Mouse (Mus musculus): Measurements from ENCODE around the gene Mpv17l2. TPM values are rescaled to one million over a fixed set of nuclear protein-coding genes. Genes with fewer than 3 reads are reported as not detected.
A peak's percentile ranks its signal among the peaks of the same experiment; 100 is the strongest.

Gene Mpv17l2
- polyA plus RNA-seq, 1 experiment: 17.7 TPM

GRCm38 (mm10) chr8:70743656-70744590 lies 16.8 kb downstream of the Mpv17l2 start:
- Histone ChIP-seq H3K4me3 (ENCODE audit: low read depth, low read length) (peak overlapping the region; percentile 58), H3K9me3 (replicated peaks; ENCODE audit: control insufficient read depth, insufficient read depth, low read length, poor library complexity, severe bottlenecking) (no peaks in the 10 kb centered on the region), H3K4me1 (ENCODE audit: control insufficient read depth, insufficient read depth, low read length) (no peaks in the 10 kb centered on the region), H3K27me3 (ENCODE audit: control insufficient read depth, insufficient read depth, low read length, poor library complexity, severe bottlenecking) (no peaks in the 10 kb centered on the region), H3K36me3 (ENCODE audit: control insufficient read depth, insufficient read depth, low read length, poor library complexity, severe bottlenecking) (no peaks in the 10 kb centered on the region), H3K9ac (ENCODE audit: low read depth, poor library complexity, severe bottlenecking) (peak overlapping the region; percentile 64), H3K27ac (ENCODE audit: insufficient read depth, low read length) (no peak overlapping the region)
- no peak for TF ChIP-seq POLR2A (IDR thresholded peaks at IDR 0.05; ENCODE audit: insufficient read depth, low read length)
- no peak for TF ChIP-seq CTCF (IDR thresholded peaks at IDR 0.05; ENCODE audit: low read depth, low read length)
- TF ChIP-seq EP300 (IDR thresholded peaks at IDR 0.05; ENCODE audit: insufficient read depth, low read depth, low read length): no peak

- H3K4me3 ChIP-seq (ENCODE audit: low read depth, low read length): peak overlapping the region; percentile 58
- no peak overlapping the region for H3K27ac ChIP-seq (ENCODE audit: insufficient read depth, low read length)
- TF ChIP-seq CTCF (IDR thresholded peaks at IDR 0.05; ENCODE audit: low read depth, low read length): no peak
- TF ChIP-seq POLR2A (IDR thresholded peaks at IDR 0.05; ENCODE audit: insufficient read depth, low read length): no peak
- TF ChIP-seq EP300 (IDR thresholded peaks at IDR 0.05; ENCODE audit: insufficient read depth, low read depth, low read length): no peak
- H3K9me3 ChIP-seq (replicated peaks; ENCODE audit: control insufficient read depth, insufficient read depth, low read length, poor library complexity, severe bottlenecking): no peaks in the 10 kb centered on the region
- H3K4me1 ChIP-seq (ENCODE audit: control insufficient read depth, insufficient read depth, low read length): no peaks in the 10 kb centered on the region
- H3K9ac ChIP-seq (ENCODE audit: low read depth, poor library complexity, severe bottlenecking): peak overlapping the region; percentile 64
- no peaks in the 10 kb centered on the region for H3K27me3 ChIP-seq (ENCODE audit: control insufficient read depth, insufficient read depth, low read length, poor library complexity, severe bottlenecking)
- H3K36me3 ChIP-seq (ENCODE audit: control insufficient read depth, insufficient read depth, low read length, poor library complexity, severe bottlenecking): no peaks in the 10 kb centered on the region
These were observed 17.6 kb downstream of the Mpv17l2 start for GRCm38 (mm10) chr8:70742981-70743655.

DNA sequence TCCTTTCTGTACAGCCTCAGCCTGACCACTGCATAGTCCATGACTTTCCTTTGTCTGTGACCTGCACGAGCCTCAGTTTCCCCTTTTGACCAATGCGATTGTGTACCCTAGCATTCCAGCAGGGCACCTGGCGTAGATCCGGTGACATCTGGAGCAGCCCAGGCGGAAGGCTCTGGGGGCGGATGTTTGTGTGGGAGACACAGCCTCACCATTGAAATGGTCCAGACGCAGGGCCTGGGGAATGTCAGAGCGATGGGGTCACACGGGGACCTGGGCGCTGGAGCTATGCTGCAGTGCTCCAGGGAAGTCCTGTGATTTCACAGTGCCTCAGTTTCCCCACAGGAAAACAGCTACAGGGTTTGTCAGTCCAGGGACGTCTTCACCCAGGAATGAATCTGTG lies 18.6 kb downstream of the Mpv17l2 start:
- H3K4me1 ChIP-seq (ENCODE audit: control insufficient read depth, insufficient read depth, low read length): no peaks in the 10 kb centered on the region

GRCm38 (mm10) chr8:70741661-70742060 lies 19.1 kb downstream of the Mpv17l2 start:
- H3K4me3 ChIP-seq (ENCODE audit: low read depth, low read length): no peak overlapping the region
- H3K27ac ChIP-seq (ENCODE audit: insufficient read depth, low read length): no peak overlapping the region
- no peaks in the 10 kb centered on the region for H3K4me1 ChIP-seq (ENCODE audit: control insufficient read depth, insufficient read depth, low read length)
- TF ChIP-seq EP300 (IDR thresholded peaks at IDR 0.05; ENCODE audit: insufficient read depth, low read depth, low read length): no peak
- no peak for TF ChIP-seq CTCF (IDR thresholded peaks at IDR 0.05; ENCODE audit: low read depth, low read length)
- TF ChIP-seq POLR2A (IDR thresholded peaks at IDR 0.05; ENCODE audit: insufficient read depth, low read length): no peak
- H3K9ac ChIP-seq (ENCODE audit: low read depth, poor library complexity, severe bottlenecking): no peak overlapping the region
- H3K27me3 ChIP-seq (ENCODE audit: control insufficient read depth, insufficient read depth, low read length, poor library complexity, severe bottlenecking): no peaks in the 10 kb centered on the region
- no peaks in the 10 kb centered on the region for H3K9me3 ChIP-seq (replicated peaks; ENCODE audit: control insufficient read depth, insufficient read depth, low read length, poor library complexity, severe bottlenecking)
- H3K36me3 ChIP-seq (ENCODE audit: control insufficient read depth, insufficient read depth, low read length, poor library complexity, severe bottlenecking): no peaks in the 10 kb centered on the region

More for the DNA sequence above, 18.6 kb downstream of the Mpv17l2 start:
- no peaks in the 10 kb centered on the region for H3K27me3 ChIP-seq (ENCODE audit: control insufficient read depth, insufficient read depth, low read length, poor library complexity, severe bottlenecking)
- H3K36me3 ChIP-seq (ENCODE audit: control insufficient read depth, insufficient read depth, low read length, poor library complexity, severe bottlenecking): no peaks in the 10 kb centered on the region
- H3K9me3 ChIP-seq (replicated peaks; ENCODE audit: control insufficient read depth, insufficient read depth, low read length, poor library complexity, severe bottlenecking): no peaks in the 10 kb centered on the region
- H3K9ac ChIP-seq (ENCODE audit: low read depth, poor library complexity, severe bottlenecking): no peak overlapping the region
- H3K27ac ChIP-seq (ENCODE audit: insufficient read depth, low read length): no peak overlapping the region
- no peak for TF ChIP-seq POLR2A (IDR thresholded peaks at IDR 0.05; ENCODE audit: insufficient read depth, low read length)
- H3K4me3 ChIP-seq (ENCODE audit: low read depth, low read length): no peak overlapping the region

GRCm38 (mm10) chr8:70738211-70738610 lies 22.5 kb downstream of the Mpv17l2 start:
- no peaks in the 10 kb centered on the region for H3K9me3 ChIP-seq (replicated peaks; ENCODE audit: control insufficient read depth, insufficient read depth, low read length, poor library complexity, severe bottlenecking)
- no peak overlapping the region for H3K27ac ChIP-seq (ENCODE audit: insufficient read depth, low read length)
- H3K9ac ChIP-seq (ENCODE audit: low read depth, poor library complexity, severe bottlenecking): no peak overlapping the region
- H3K27me3 ChIP-seq (ENCODE audit: control insufficient read depth, insufficient read depth, low read length, poor library complexity, severe bottlenecking): no peaks in the 10 kb centered on the region
- H3K4me3 ChIP-seq (ENCODE audit: low read depth, low read length): no peak overlapping the region
- no peak for TF ChIP-seq CTCF (IDR thresholded peaks at IDR 0.05; ENCODE audit: low read depth, low read length)
- TF ChIP-seq POLR2A (IDR thresholded peaks at IDR 0.05; ENCODE audit: insufficient read depth, low read length): no peak
- H3K36me3 ChIP-seq (ENCODE audit: control insufficient read depth, insufficient read depth, low read length, poor library complexity, severe bottlenecking): no peaks in the 10 kb centered on the region
- no peaks in the 10 kb centered on the region for H3K4me1 ChIP-seq (ENCODE audit: control insufficient read depth, insufficient read depth, low read length)

DNA sequence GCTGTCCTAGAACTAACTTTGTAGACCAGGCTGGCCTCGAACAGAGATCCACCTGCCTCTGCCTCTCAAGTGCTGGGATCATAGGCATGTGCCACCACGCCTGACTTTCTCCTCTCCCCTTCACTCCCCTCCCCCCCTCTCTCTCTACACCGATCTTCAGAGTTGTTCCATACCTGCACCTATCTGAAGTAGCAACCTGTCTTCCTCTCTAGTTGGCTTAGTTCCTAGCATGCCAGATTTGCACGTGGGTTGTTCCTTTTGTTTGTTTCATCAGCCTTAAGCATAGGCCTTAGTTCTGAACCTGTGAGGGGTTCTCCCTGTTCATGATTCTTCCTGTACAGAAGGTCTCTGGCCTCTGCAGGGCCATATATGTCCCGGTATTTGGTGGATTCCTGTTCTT lies 23.0 kb downstream of the Mpv17l2 start:
- H3K4me1 ChIP-seq (ENCODE audit: control insufficient read depth, insufficient read depth, low read length): no peaks in the 10 kb centered on the region
- no peak overlapping the region for H3K27ac ChIP-seq (ENCODE audit: insufficient read depth, low read length)
- no peaks in the 10 kb centered on the region for H3K36me3 ChIP-seq (ENCODE audit: control insufficient read depth, insufficient read depth, low read length, poor library complexity, severe bottlenecking)
- H3K4me3 ChIP-seq (ENCODE audit: low read depth, low read length): no peak overlapping the region
- H3K27me3 ChIP-seq (ENCODE audit: control insufficient read depth, insufficient read depth, low read length, poor library complexity, severe bottlenecking): no peaks in the 10 kb centered on the region
- no peak overlapping the region for H3K9ac ChIP-seq (ENCODE audit: low read depth, poor library complexity, severe bottlenecking)
- TF ChIP-seq POLR2A (IDR thresholded peaks at IDR 0.05; ENCODE audit: insufficient read depth, low read length) (no peak), CTCF (IDR thresholded peaks at IDR 0.05; ENCODE audit: low read depth, low read length) (no peak), EP300 (IDR thresholded peaks at IDR 0.05; ENCODE audit: insufficient read depth, low read depth, low read length) (no peak)
- no peaks in the 10 kb centered on the region for H3K9me3 ChIP-seq (replicated peaks; ENCODE audit: control insufficient read depth, insufficient read depth, low read length, poor library complexity, severe bottlenecking)

Measured in ES-Bruce4 (cell line).